Mouse (Mus musculus) MEL (cell line): ENCODE data around the gene Arid5a. TPM values are rescaled to one million over a fixed set of nuclear protein-coding genes. Genes with fewer than 3 reads are reported as not detected.

Source experiments
- DNase-seq: peaks from one replicate; pipeline ENCODE4 v3.0.0; 2011; ENCODE audit warnings: low read depth, low spot score
- H3K27ac ChIP-seq: 2 replicates; pipeline ENCODE4 v1.5.1; 2012; ENCODE audit warnings: low read depth, mild to moderate bottlenecking, control low read depth, low read length, moderate library complexity; ENCODE audit not compliant: control insufficient read depth
- H3K27me3 ChIP-seq, 2 experiments: fragments of 150-350 bp in 1 of 2; sonication (generic) in 1 of 2; 2 replicates each; pipeline ENCODE4 v1.6.1; 2012; ENCODE audit warnings: low read length in 2 of 2, mild to moderate bottlenecking in 2 of 2, improper control_type of control experiment in 1 of 2, moderate library complexity in 1 of 2; ENCODE audit not compliant: insufficient read depth in 2 of 2, control insufficient read depth in 1 of 2
- H3K36me3 ChIP-seq, 2 experiments: 2 replicates each; pipeline ENCODE4 v1.6.1; 2012 to 2014; ENCODE audit warnings: low read length in 2 of 2, improper control_type of control experiment in 1 of 2, inconsistent platforms in 1 of 2, mild to moderate bottlenecking in 1 of 2; ENCODE audit not compliant: insufficient read depth in 2 of 2, control insufficient read depth in 1 of 2
- H3K4me1 ChIP-seq, 2 experiments: fragments of 150-350 bp in 1 of 2; sonication (generic) in 1 of 2; 2 replicates each; pipeline ENCODE4 v1.6.1; 2012; ENCODE audit warnings: low read length in 2 of 2, improper control_type of control experiment in 1 of 2, mild to moderate bottlenecking in 1 of 2; ENCODE audit not compliant: insufficient read depth in 2 of 2, control insufficient read depth in 1 of 2
- H3K4me3 ChIP-seq, 2 experiments: fragments of 150-350 bp in 1 of 2; sonication (generic) in 1 of 2; 2 replicates each; pipeline ENCODE4 v1.5.1; 2012; ENCODE audit warnings: low read depth in 2 of 2, low read length in 2 of 2, mild to moderate bottlenecking in 2 of 2, moderate library complexity in 2 of 2, control low read depth in 1 of 2, improper control_type of control experiment in 1 of 2; ENCODE audit not compliant: control insufficient read depth in 1 of 2, insufficient read depth in 1 of 2
- H3K79me2 ChIP-seq: 2 replicates; pipeline ENCODE4 v1.6.1; 2012; ENCODE audit warnings: mild to moderate bottlenecking, low read length, moderate library complexity; ENCODE audit not compliant: control insufficient read depth, poor library complexity, insufficient read depth
- H3K9ac ChIP-seq: 2 replicates; pipeline ENCODE4 v1.6.1; 2012; ENCODE audit warnings: low read depth, mild to moderate bottlenecking, control low read depth, low read length, moderate library complexity; ENCODE audit not compliant: control insufficient read depth, poor library complexity, severe bottlenecking
- H3K9me3 ChIP-seq: fragments of 150-350 bp; sonication (generic); replicated peaks from 2 replicates; pipeline ENCODE4 v1.6.1; 2012; ENCODE audit warnings: mild to moderate bottlenecking, low read length, improper control_type of control experiment, moderate library complexity; ENCODE audit not compliant: insufficient read depth
- BHLHE40 ChIP-seq: IDR thresholded peaks from 2 replicates; pipeline ENCODE4 v1.6.1; 2012; ENCODE audit warnings: low read depth, mild to moderate bottlenecking, inconsistent platforms, low read length, improper control_type of control experiment, borderline replicate concordance
- CHD1 ChIP-seq: IDR thresholded peaks from 2 replicates; pipeline ENCODE4 v1.6.1; 2012; ENCODE audit warnings: low read depth, mild to moderate bottlenecking, inconsistent platforms, low read length, improper control_type of control experiment
- CTCF ChIP-seq, 3 experiments: IDR thresholded peaks in 2 of 3; conservative IDR thresholded peaks in 1 of 3; 2 replicates each; pipeline ENCODE4 v1.5.1; 2011 to 2012; ENCODE audit warnings: low read length in 3 of 3, low read depth in 2 of 3, mild to moderate bottlenecking in 2 of 3, improper control_type of control experiment in 1 of 3, inconsistent platforms in 1 of 3, mixed read lengths in 1 of 3, moderate library complexity in 1 of 3; ENCODE audit not compliant: control insufficient read depth in 1 of 3, insufficient read depth in 1 of 3, poor library complexity in 1 of 3, severe bottlenecking in 1 of 3
- E2F4 ChIP-seq: IDR thresholded peaks from 2 replicates; pipeline ENCODE4 v1.6.1; 2011; ENCODE audit warnings: low read depth, low read length, improper control_type of control experiment, borderline replicate concordance
- ELF1 ChIP-seq: IDR thresholded peaks from 2 replicates; pipeline ENCODE4 v1.6.1; 2014; ENCODE audit warnings: low read depth, mild to moderate bottlenecking, inconsistent platforms, low read length, improper control_type of control experiment, moderate library complexity
- ETS1 ChIP-seq: IDR thresholded peaks from 2 replicates; pipeline ENCODE4 v1.6.1; 2012; ENCODE audit warnings: low read depth, mild to moderate bottlenecking, inconsistent platforms, low read length, improper control_type of control experiment, moderate library complexity
- GABPA ChIP-seq: IDR thresholded peaks from 2 replicates; pipeline ENCODE4 v1.6.1; 2012; ENCODE audit warnings: low read depth, mild to moderate bottlenecking, inconsistent platforms, low read length, improper control_type of control experiment, moderate library complexity
- GATA1 ChIP-seq: IDR thresholded peaks from 2 replicates; pipeline ENCODE4 v1.6.1; 2011; ENCODE audit warnings: low read depth, low read length, improper control_type of control experiment
- MAX ChIP-seq: IDR thresholded peaks from 2 replicates; pipeline ENCODE4 v1.6.1; 2011; ENCODE audit warnings: low read length, improper control_type of control experiment
- MAZ ChIP-seq: IDR thresholded peaks from 2 replicates; pipeline ENCODE4 v1.6.1; 2012; ENCODE audit warnings: low read depth, mild to moderate bottlenecking, inconsistent platforms, low read length, improper control_type of control experiment
- MEF2A ChIP-seq: IDR thresholded peaks from 2 replicates; pipeline ENCODE4 v1.6.1; 2014; ENCODE audit warnings: low read depth, mild to moderate bottlenecking, inconsistent platforms, low read length, improper control_type of control experiment; ENCODE audit not compliant: poor library complexity, insufficient replicate concordance, severe bottlenecking; ENCODE audit errors: extremely low read depth
- MYC ChIP-seq: IDR thresholded peaks from 2 replicates; pipeline ENCODE4 v1.6.1; 2011; ENCODE audit warnings: low read depth, mild to moderate bottlenecking, low read length, improper control_type of control experiment, moderate library complexity
- NELFE ChIP-seq: IDR thresholded peaks from 2 replicates; pipeline ENCODE4 v1.6.1; 2011; ENCODE audit warnings: low read depth, low read length, improper control_type of control experiment
- POLR2A ChIP-seq, 2 experiments: IDR thresholded peaks; 2 replicates each; pipeline ENCODE4 v1.6.1; 2011 to 2012; ENCODE audit warnings: low read length in 2 of 2, mild to moderate bottlenecking in 2 of 2, control low read depth in 1 of 2, improper control_type of control experiment in 1 of 2, low read depth in 1 of 2, moderate library complexity in 1 of 2; ENCODE audit not compliant: control insufficient read depth in 1 of 2, insufficient read depth in 1 of 2, poor library complexity in 1 of 2
- POLR2AphosphoS2 ChIP-seq: IDR thresholded peaks from 2 replicates; pipeline ENCODE4 v1.6.1; 2011; ENCODE audit warnings: low read length, improper control_type of control experiment
- POLR2AphosphoS5 ChIP-seq: IDR thresholded peaks from 2 replicates; pipeline ENCODE4 v1.6.1; 2012; ENCODE audit warnings: low read depth, borderline replicate concordance, mild to moderate bottlenecking, inconsistent platforms, low read length, moderate library complexity, mixed read lengths
- SIN3A ChIP-seq: IDR thresholded peaks from 2 replicates; pipeline ENCODE4 v1.6.1; 2012; ENCODE audit warnings: low read length, improper control_type of control experiment, inconsistent platforms
- SMC3 ChIP-seq: IDR thresholded peaks from 2 replicates; pipeline ENCODE4 v1.6.1; 2011; ENCODE audit warnings: low read depth, low read length, improper control_type of control experiment
- TAL1 ChIP-seq: IDR thresholded peaks from 2 replicates; pipeline ENCODE4 v1.6.1; 2012; ENCODE audit warnings: mild to moderate bottlenecking, inconsistent platforms, low read length, moderate library complexity, mixed read lengths
- UBTF ChIP-seq: IDR thresholded peaks from 2 replicates; pipeline ENCODE4 v1.6.1; 2012; ENCODE audit warnings: low read depth, mild to moderate bottlenecking, inconsistent platforms, low read length, improper control_type of control experiment, moderate library complexity, borderline replicate concordance; ENCODE audit not compliant: insufficient read depth
- USF1 ChIP-seq: IDR thresholded peaks from 2 replicates; pipeline ENCODE4 v1.6.1; 2014; ENCODE audit warnings: low read depth, mild to moderate bottlenecking, inconsistent platforms, low read length, improper control_type of control experiment, moderate library complexity
- ZNF384 ChIP-seq: IDR thresholded peaks from 2 replicates; pipeline ENCODE4 v1.6.1; 2012; ENCODE audit warnings: low read depth, mild to moderate bottlenecking, inconsistent platforms, low read length, improper control_type of control experiment
- polyA plus RNA-seq, 2 experiments: library from polyadenylated mRNA; stranded (reverse) in 1 of 2; unstranded in 1 of 2; fragments of >175 nt in 1 of 2; fragments of >200 nt in 1 of 2; gene quantifications; 2 replicates each; pipeline versions ENCODE4 v1.2.1 to v1.2.4; 2012; ENCODE audit warnings: low replicate concordance in 2 of 2, low read depth in 1 of 2; ENCODE audit not compliant: insufficient read length in 2 of 2, insufficient read depth in 1 of 2, missing spikeins in 1 of 2
- total RNA-seq: library from RNA; depleted of rRNA; stranded (reverse); fragments of 300-350 nt; gene quantifications from 2 replicates; pipeline ENCODE4 v1.2.3, GENCODE M21; 2012

Arid5a gene
- total and polyA plus RNA-seq, 3 experiments = 4.2 to 9.0 TPM; not detected in 1

DNA sequence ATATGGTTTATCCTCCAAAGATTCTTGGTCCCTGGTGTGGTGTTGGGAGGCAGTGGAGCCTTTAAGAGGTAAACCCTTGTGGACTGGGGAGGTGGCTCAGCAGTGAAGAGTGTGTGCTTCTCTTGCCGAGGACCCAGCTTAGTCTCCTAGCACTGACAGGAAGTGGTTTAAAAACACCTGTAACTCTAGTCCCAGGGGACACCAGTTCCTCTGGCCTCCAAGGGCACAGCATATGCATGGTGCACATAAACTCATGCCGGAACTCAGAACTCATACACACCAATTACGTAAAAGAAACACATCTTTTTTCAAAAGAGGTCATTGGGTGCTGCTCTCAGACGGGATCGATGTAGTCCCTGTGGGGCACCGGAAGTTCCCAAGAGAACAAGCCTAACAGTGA lies 25.7 kb upstream of the Arid5a start:
- no peak overlapping the region for H3K9ac ChIP-seq
- H3K27me3 ChIP-seq = no peaks in the 10 kb centered on the region
- no peaks in the 10 kb centered on the region; a peak in 1 of 4 replicates for H3K36me3 ChIP-seq
- no peaks in the 10 kb centered on the region for H3K79me2 ChIP-seq
- no peak overlapping the region for H3K27ac ChIP-seq
- no peaks in the 10 kb centered on the region for H3K9me3 ChIP-seq
- H3K4me3 ChIP-seq = no peak overlapping the region
- no peak for TF ChIP-seq NELFE
- TF ChIP-seq, all 39 proteins: peak for 0
- DNase-seq = no peak
- H3K4me1 ChIP-seq = no peaks in the 10 kb centered on the region

DNA sequence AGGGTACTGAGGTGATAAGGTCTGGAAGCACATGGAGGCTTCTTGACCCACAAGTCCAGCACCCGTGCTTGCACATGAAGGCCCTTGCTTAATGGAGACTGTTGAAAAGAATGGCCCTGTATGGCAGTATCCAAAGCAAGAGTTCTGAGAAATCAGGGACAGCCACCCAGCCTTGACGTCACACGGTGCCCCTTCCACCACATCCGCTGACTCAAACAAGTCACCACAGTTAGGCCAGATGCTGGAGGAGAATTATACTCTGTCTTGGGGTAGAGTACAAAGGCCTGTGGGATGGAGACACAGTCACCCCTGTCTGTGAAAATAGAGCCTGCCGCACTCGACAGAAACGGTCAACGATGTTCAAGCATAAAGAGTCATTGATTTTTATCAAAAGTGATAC lies 14.1 kb upstream of the Arid5a start:
- no peak overlapping the region for H3K9ac ChIP-seq
- TF ChIP-seq SMC3 (no peak), POLR2AphosphoS5 (no peak), CHD1 (no peak), POLR2A (IDR thresholded peaks at IDR 0.05; ENCODE audit: control insufficient read depth in 1 of 2, insufficient read depth in 1 of 2, low read depth in 1 of 2, low read length in 2 of 2, poor library complexity in 1 of 2) (no peak), POLR2AphosphoS2 (no peak)
- no peaks in the 10 kb centered on the region for H3K4me1 ChIP-seq
- no peaks in the 10 kb centered on the region for H3K79me2 ChIP-seq
- no peak for DNase-seq
- H3K27me3 ChIP-seq = peaks cover 0 to 3% of the 10 kb centered on the region in 2 experiments; a peak in 1 of 4 replicates
- no peaks in the 10 kb centered on the region for H3K9me3 ChIP-seq
- H3K36me3 ChIP-seq = no peaks in the 10 kb centered on the region
- no peak overlapping the region for H3K4me3 ChIP-seq
- no peak overlapping the region for H3K27ac ChIP-seq

DNA sequence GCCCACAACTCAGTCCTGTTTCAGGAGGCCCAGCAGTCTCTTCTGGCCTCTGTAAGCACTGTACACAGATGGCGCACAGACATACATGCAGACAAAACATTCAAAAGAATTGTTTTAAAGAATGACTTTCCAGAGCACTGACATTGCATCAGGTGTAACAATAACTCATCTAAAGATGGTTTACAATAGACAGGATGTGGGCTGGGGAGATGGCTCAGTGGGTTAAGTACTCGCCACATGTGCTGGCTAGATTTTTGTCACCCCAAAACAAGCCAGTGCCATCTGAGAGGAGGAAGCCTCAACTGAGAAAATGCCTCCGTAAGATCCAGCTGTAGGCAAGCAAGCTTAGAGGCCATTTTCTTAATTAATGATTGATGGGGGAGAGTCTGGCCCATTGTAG lies 13.1 kb upstream of the Arid5a start:
- DNase-seq = no peak
- Histone ChIP-seq H3K27me3 (peaks cover 0 to 3% of the 10 kb centered on the region in 2 experiments; a peak in 1 of 4 replicates), H3K4me1 (no peaks in the 10 kb centered on the region)

More for the DNA sequence above, 13.1 kb upstream of the Arid5a start:
- H3K9ac ChIP-seq = no peak overlapping the region
- no peak overlapping the region for H3K27ac ChIP-seq
- TF ChIP-seq ZNF384 (no peak), MYC (no peak), BHLHE40 (no peak), ETS1 (no peak), CTCF (IDR thresholded peaks at IDR 0.05 in 2 of 3, conservative IDR thresholded peaks at IDR 0.05 in 1 of 3; ENCODE audit: control insufficient read depth in 1 of 3, insufficient read depth in 1 of 3, low read depth in 2 of 3, low read length in 3 of 3, poor library complexity in 1 of 3, severe bottlenecking in 1 of 3) (no peak), TAL1 (no peak), ELF1 (no peak), E2F4 (no peak), USF1 (no peak), MEF2A (no peak), MAZ (no peak), GABPA (no peak), UBTF (no peak), GATA1 (no peak), MAX (no peak), NELFE (no peak), SIN3A (no peak), POLR2AphosphoS5 (no peak)
- H3K9me3 ChIP-seq = no peaks in the 10 kb centered on the region
- H3K36me3 ChIP-seq = no peaks in the 10 kb centered on the region
- H3K4me3 ChIP-seq = no peak overlapping the region
- H3K79me2 ChIP-seq = no peaks in the 10 kb centered on the region
